Mouse (Mus musculus) CD4-positive, CD25-positive, alpha-beta regulatory T cell, adult 2 months (primary cell): ENCODE results near the gene Sds.

Source experiments
- DNase-seq: peaks from one replicate; pipeline ENCODE4 v3.0.0-alpha.2; 2012; ENCODE audit warnings: low read depth, low spot score

Gene Sds

GRCm38 (mm10) chr5:120476296-120476695 is at the start of gene Sds:
Gene Sds (plus strand): TSS chr5:120476526.
- no peak for DNase-seq

DNA sequence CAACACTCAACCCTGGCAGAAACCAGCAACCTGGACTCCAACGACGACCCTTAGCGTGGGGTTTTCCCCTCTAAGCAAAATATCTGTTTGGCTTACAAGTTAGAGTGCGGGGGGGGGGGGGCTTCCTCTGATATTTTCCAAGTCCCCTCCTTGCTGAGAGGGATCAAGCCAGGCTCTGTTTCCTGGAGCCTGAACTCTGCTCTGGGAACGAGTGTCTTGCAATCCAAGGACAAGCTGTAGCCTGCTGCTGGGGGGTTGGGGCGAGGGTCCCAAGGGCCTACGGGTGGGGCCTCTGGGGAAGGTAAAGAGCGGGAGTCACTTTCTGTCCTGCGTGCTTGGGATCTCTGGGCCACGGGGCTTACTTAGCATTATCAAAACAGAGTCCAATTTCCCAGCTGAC is 49.8 kb upstream of the Sds start:
- DNase-seq = no peak

GRCm38 (mm10) chr5:120427451-120427938 is 48.8 kb upstream of the Sds start:
- no peak for DNase-seq

- no peak for DNase-seq
These were observed 48.0 kb upstream of the Sds start for GRCm38 (mm10) chr5:120428189-120428838.

- no peak for DNase-seq
These were observed 47.3 kb upstream of the Sds start for GRCm38 (mm10) chr5:120428990-120429389.

DNA sequence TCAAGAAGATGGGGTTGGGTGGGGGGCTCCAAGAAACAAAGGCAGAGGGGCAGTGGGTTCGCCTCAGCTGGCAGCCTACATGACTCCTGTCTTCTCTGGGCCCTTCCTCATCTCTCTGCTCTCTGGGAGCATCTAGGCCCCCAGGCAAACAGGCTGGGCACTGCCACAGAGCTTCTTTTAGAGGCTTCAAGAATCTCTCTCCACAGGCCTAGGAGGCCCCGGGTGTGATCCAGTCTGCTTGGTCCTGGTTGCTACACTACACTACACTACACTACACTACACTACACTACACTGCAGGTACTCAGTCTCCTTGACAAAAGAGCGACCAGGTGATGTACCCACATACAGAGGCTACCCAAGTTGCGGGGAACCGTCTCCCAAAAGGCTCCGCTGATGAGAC is 46.6 kb upstream of the Sds start:
- DNase-seq = no peak

- DNase-seq = no peak
These were observed 45.2 kb upstream of the Sds start for GRCm38 (mm10) chr5:120431001-120431583.

GRCm38 (mm10) chr5:120431649-120432485 is 44.5 kb upstream of the Sds start, which contains the start of gene Lhx5:
Gene Lhx5 (plus strand): TSS chr5:120431699.
- DNase-seq = no peak

DNA sequence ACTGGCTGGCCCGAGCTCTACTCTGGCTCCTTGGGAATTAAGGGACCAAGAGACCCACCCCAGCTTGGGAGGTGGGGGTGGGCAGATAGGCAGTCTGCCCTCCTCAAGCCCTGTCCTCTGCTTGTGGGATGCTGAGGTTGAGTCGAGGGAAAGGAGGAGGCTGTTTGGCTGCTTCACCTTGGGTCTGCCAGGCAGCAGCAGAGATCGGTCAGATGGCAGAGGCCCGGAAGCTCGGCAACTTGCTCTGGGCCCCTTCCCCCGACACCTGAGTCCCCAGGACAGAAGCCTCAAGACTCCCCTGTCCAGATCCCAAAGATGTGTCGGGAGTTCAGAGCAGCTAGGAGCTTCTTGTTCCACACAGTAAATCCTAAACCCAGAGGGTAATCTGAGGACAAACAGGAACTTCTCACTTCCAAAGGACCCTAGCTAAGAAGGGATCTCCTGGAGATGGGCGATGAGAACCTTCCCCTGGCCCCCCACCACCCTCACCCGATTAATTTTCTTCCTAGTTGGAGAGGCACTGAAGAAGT is 43.8 kb upstream of the Sds start:
- DNase-seq = no peak

GRCm38 (mm10) chr5:120433135-120433760 is 43.1 kb upstream of the Sds start:
- no peak for DNase-seq

GRCm38 (mm10) chr5:120434231-120434735 is 42.0 kb upstream of the Sds start:
- DNase-seq = no peak

DNA sequence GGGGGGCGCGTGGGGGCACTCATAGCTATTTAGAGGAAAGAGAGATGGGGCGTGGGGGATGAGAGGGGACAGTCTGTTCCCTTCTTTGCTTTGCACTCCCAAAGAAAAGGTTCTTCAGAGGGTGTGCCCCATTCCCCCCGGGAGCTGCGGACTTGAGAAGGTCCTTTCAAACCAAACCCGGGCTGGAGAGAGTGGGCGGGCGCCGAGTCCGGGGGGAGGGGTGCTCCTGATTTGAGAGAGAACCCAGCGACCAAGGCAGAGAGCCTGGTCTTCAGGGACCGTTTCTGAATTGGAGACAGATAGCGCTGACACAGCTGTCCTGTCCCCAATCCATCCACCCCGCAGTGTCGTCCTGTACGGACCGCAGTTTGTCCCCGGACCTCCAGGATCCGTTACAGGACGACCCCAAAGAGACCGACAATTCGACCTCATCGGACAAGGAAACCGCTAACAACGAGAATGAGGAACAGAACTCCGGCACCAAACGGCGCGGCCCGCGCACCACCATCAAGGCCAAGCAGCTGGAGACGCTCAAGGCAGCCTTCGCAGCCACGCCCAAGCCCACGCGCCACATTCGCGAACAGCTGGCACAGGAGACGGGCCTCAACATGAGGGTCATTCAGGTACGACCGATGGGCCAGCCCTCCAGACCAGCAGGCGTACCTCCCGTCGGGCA is 41.2 kb upstream of the Sds start:
- DNase-seq = no peak

DNA sequence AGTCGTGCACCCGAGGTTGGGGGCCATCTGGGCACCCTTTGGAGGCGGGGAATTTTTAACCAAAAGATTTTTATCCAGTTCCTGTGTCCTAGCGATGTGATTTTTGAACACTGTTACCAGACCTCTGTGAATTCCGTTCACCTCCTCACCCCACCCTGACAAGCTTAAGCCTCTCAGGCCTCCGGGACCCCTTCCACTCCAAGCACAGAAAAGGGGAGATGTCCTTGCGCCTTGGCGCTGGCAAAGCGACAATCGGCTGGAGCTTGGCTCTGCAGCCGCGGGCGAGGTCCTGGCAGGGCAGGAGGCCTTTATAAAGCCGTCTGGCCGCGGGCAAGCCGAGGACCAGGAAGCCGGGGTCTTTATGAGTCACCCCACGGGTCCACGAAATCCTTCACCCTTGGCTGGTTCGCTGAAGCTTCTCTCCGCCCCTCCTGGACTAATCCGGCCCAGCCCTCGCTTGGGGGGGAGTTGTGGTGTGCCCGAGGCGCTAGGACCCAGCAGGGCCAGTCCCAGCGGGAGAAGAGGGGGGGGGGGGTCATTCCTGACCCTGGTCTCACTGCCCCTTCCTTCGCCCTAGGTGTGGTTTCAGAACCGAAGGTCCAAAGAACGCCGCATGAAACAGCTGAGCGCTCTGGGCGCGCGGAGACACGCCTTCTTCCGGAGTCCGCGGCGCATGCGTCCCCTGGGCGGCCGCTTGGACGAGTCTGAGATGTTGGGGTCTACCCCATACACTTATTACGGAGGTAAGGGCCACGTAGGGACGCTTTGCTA is 40.4 kb upstream of the Sds start:
- DNase-seq = no peak

DNA sequence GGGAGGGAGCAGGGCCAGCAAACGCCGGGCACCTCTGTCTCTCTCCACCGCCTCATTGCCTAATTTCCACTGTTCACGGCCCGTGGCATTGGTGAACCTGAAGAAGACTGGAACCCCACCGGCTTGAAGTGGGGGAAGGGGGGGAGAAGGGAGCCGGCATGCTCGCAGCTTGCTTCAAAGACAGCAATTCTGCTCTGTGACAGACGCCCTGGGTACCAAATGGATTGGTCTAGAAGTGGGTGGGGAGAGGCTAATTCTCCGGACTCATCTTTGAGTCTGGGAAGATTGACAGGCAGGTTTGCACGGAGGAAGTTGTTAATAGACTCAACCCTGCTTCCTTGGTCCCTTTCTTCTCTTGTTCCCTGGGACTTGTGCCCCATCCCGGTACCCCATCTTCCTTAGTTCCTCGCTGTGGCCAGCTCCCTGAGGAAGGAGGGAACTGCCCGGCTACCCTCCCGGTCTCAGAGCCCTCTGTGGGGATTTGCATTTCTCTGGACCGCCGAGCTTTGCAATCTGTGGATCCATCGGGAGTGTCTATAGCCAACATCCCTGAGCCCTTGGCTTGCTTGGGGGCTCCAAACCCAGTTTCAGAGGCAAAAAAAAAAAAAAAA is 39.3 kb upstream of the Sds start:
- peak; percentile 20 for DNase-seq

- DNase-seq = no peak
These were observed 38.8 kb upstream of the Sds start for GRCm38 (mm10) chr5:120437539-120437938.

DNA sequence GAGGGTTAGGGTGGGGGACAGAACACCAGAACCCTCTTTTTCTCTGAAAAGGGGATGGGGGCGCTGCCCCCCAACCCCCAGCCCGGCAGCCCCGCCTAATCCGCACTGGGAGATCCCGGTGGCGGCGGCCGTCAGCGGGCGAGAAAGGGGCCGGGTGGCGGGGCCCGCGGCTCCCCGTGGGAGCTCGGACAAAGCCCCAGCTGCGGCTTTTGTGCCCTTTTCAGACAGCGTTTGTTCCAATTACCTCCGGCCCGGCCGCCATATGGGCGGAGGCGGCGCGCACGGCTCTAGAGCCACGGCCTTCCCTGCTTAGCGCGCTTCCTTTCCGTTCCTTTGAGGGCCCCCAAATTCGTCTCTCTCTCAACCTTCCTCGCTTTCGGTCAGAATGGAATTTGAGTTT is 38.3 kb upstream of the Sds start:
- no peak for DNase-seq

- no peak for DNase-seq
These were observed 37.9 kb upstream of the Sds start for GRCm38 (mm10) chr5:120438469-120438868.

- DNase-seq = peak; percentile 20
These were observed 37.2 kb upstream of the Sds start for GRCm38 (mm10) chr5:120438991-120439710.
